Mouse (Mus musculus) stomach, postnatal 0 days (tissue): Measurements from ENCODE around the gene Srprb. TPM values are rescaled to one million over a fixed set of nuclear protein-coding genes. Genes with fewer than 3 reads are reported as not detected.
A peak's percentile ranks its signal among the peaks of the same experiment; 100 is the strongest.

Source experiments
- ATAC-seq: fragments of 200-750 bp; cut with Nextera tagmentation; 2 replicates; pipeline ENCODE4 v1.8.0; 2017; ENCODE audit not compliant: low FRiP score, low TSS enrichment
- DNase-seq: peaks from one replicate; pipeline ENCODE4 v3.0.0-alpha.2; 2016; ENCODE audit warnings: low spot score
- H3K27ac ChIP-seq: fragments of 300-500 bp; sonication (generic); replicated peaks from 2 replicates; pipeline ENCODE4 v1.5.1; 2014; ENCODE audit warnings: mild to moderate bottlenecking, control low read depth
- H3K27me3 ChIP-seq: fragments of 300-500 bp; sonication (generic); 2 replicates; pipeline ENCODE4 v1.6.1; 2014; ENCODE audit warnings: low read length; ENCODE audit not compliant: control insufficient read depth, insufficient read depth
- H3K36me3 ChIP-seq: fragments of 300-500 bp; sonication (generic); 2 replicates; pipeline ENCODE4 v1.6.1; 2014; ENCODE audit warnings: low read length, mixed read lengths; ENCODE audit not compliant: control insufficient read depth, insufficient read depth
- H3K4me1 ChIP-seq: fragments of 300-500 bp; sonication (generic); replicated peaks from 2 replicates; pipeline ENCODE4 v1.6.1; 2014; ENCODE audit warnings: antibody characterized with exemption; ENCODE audit not compliant: control insufficient read depth, insufficient read depth
- H3K4me2 ChIP-seq: fragments of 300-500 bp; sonication (generic); replicated peaks from 2 replicates; pipeline ENCODE4 v1.6.1; 2014; ENCODE audit warnings: low read depth, mild to moderate bottlenecking, control low read depth, moderate library complexity
- H3K4me3 ChIP-seq: fragments of 300-500 bp; sonication (generic); 2 replicates; pipeline ENCODE4 v1.5.1; 2014; ENCODE audit warnings: low read depth, low read length, control low read depth
- H3K9ac ChIP-seq: fragments of 300-500 bp; sonication (generic); 2 replicates; pipeline ENCODE4 v1.6.1; 2014; ENCODE audit warnings: mild to moderate bottlenecking, low read length, control low read depth, mixed read lengths
- H3K9me3 ChIP-seq: fragments of 300-500 bp; sonication (generic); 2 replicates; pipeline ENCODE4 v1.6.1; 2016; ENCODE audit warnings: low read length; ENCODE audit not compliant: control insufficient read depth
- CTCF ChIP-seq: IDR thresholded peaks from 2 replicates; pipeline ENCODE4 v1.5.1; 2016; ENCODE audit warnings: antibody characterized with exemption, low read depth, mild to moderate bottlenecking, moderate library complexity
- EP300 ChIP-seq: optimal IDR thresholded peaks from 2 replicates; pipeline ENCODE3; 2016; ENCODE audit warnings: antibody characterized with exemption
- WGBS: fragments of 180-500 bp; shearing (Covaris S2); extraction: QIAGEN DNeasy Blood & Tissue Kit; methylation state at CpG from one replicate; pipeline ENCODE4 v1.1.7; 2014; 5-methylcytosine and 5-hydroxymethylcytosine counted together
- polyA plus RNA-seq: library from polyadenylated mRNA; unstranded; fragments of >200 nt; fragmentation: Nextera tagmentation; extraction: Ambion mirVana; gene quantifications from 2 replicates; pipeline ENCODE4 v1.2.1, GENCODE M21; 2015

Gene Srprb
- polyA plus RNA-seq, 1 experiment from 2014 or later, result 33.7 TPM

DNA sequence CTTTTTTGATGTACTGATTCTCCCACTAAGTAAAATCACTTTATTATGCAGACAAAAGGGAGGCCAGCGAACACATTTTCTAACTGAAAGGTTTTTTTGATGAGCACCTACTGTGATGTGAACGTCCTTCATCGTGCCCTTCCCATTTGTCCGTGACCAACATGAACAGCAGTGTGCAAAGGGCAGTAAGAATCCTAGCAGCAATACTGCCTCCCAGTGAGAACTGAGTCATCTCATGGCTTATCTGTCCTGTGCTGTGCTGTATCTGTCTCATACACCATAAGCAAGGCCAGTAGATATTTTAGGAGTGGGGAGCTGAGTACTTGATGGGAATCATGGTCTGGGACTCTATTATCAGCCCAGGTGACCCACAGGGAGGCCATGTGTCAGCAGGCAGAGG is 13.5 kb downstream of the Srprb start:
- H3K4me1 ChIP-seq, result no peaks in the 10 kb centered on the region
- WGBS, result 94% methylated on average over 4 of the region's 4 CpGs
- H3K27ac ChIP-seq, result no peak overlapping the region
- no peaks in the 10 kb centered on the region for H3K27me3 ChIP-seq
- no peak for DNase-seq
- H3K36me3 ChIP-seq, result peaks cover 19% of the 10 kb centered on the region
- no peak overlapping the region for H3K4me2 ChIP-seq
- ATAC-seq, result no peak
- H3K9ac ChIP-seq, result no peak overlapping the region
- H3K9me3 ChIP-seq, result no peaks in the 10 kb centered on the region
- TF ChIP-seq CTCF (no peak), EP300 (no peak)
- H3K4me3 ChIP-seq, result no peak overlapping the region

- H3K27me3 ChIP-seq, result no peaks in the 10 kb centered on the region
- TF ChIP-seq CTCF (no peak), EP300 (no peak)
- WGBS, result 52% methylated on average over 9 of the region's 9 CpGs
- H3K4me3 ChIP-seq, result no peak overlapping the region
- no peak overlapping the region for H3K27ac ChIP-seq
- peaks cover 11% of the 10 kb centered on the region for H3K36me3 ChIP-seq
- no peak overlapping the region for H3K9ac ChIP-seq
- no peaks in the 10 kb centered on the region for H3K4me1 ChIP-seq
- no peaks in the 10 kb centered on the region for H3K9me3 ChIP-seq
- DNase-seq (no peak), ATAC-seq (no peak)
- no peak overlapping the region for H3K4me2 ChIP-seq
Observed at GRCm38 (mm10) chr9:103186747-103187146, 15.2 kb downstream of the Srprb start.

GRCm38 (mm10) chr9:103185946-103186345 is 16.0 kb downstream of the Srprb start:
- no peak overlapping the region for H3K4me3 ChIP-seq
- H3K9me3 ChIP-seq, result no peaks in the 10 kb centered on the region
- WGBS, result 83% methylated on average over 8 of the region's 8 CpGs
- DNase-seq (no peak), ATAC-seq (no peak)
- H3K36me3 ChIP-seq, result peaks cover 9% of the 10 kb centered on the region
- no peaks in the 10 kb centered on the region for H3K27me3 ChIP-seq
- H3K27ac ChIP-seq, result no peak overlapping the region
- TF ChIP-seq CTCF (no peak), EP300 (no peak)
- H3K9ac ChIP-seq, result no peak overlapping the region
- H3K4me1 ChIP-seq, result peaks cover under 1% of the 10 kb centered on the region; the same call in 1 of the 2 replicates
- H3K4me2 ChIP-seq, result no peak overlapping the region

DNA sequence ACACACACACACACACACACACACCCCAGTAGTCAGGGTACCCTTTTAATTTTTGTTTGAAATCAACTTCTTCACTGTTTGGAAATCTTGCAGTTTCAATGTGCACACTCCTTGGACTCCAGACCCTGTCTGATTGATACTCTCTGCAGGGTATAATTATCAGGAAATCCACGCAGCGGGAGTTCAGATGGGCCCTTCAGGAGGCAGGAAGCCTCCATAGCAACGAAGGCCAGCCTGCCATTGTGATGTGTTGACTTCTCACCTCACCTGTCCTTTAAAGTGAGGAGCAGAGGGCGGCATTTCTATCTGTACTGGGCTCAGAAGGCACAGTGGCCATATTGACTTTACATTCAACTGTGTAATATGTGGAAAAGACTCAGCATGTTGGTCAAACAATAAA is 17.1 kb downstream of the Srprb start:
- Histone ChIP-seq H3K9me3 (no peaks in the 10 kb centered on the region), H3K4me1 (peaks cover 6% of the 10 kb centered on the region), H3K4me3 (no peak overlapping the region), H3K4me2 (no peak overlapping the region), H3K27me3 (no peaks in the 10 kb centered on the region), H3K9ac (no peak overlapping the region), H3K36me3 (peaks cover 6% of the 10 kb centered on the region), H3K27ac (no peak overlapping the region)
- 59% methylated on average over 4 of the region's 4 CpGs for WGBS
- DNase-seq (no peak), ATAC-seq (no peak)
- TF ChIP-seq CTCF, result no peak
- TF ChIP-seq EP300, result no peak

GRCm38 (mm10) chr9:103181886-103182285 is 20.1 kb downstream of the Srprb start:
- Histone ChIP-seq H3K4me1 (peaks cover 6% of the 10 kb centered on the region), H3K9ac (no peak overlapping the region), H3K4me2 (no peak overlapping the region), H3K36me3 (no peaks in the 10 kb centered on the region), H3K4me3 (no peak overlapping the region), H3K27ac (no peak overlapping the region), H3K27me3 (no peaks in the 10 kb centered on the region), H3K9me3 (no peaks in the 10 kb centered on the region)
- DNase-seq, result no peak
- TF ChIP-seq CTCF (no peak), EP300 (no peak)
- ATAC-seq, result no peak
- WGBS, result 87% methylated on average over 8 of the region's 8 CpGs

DNA sequence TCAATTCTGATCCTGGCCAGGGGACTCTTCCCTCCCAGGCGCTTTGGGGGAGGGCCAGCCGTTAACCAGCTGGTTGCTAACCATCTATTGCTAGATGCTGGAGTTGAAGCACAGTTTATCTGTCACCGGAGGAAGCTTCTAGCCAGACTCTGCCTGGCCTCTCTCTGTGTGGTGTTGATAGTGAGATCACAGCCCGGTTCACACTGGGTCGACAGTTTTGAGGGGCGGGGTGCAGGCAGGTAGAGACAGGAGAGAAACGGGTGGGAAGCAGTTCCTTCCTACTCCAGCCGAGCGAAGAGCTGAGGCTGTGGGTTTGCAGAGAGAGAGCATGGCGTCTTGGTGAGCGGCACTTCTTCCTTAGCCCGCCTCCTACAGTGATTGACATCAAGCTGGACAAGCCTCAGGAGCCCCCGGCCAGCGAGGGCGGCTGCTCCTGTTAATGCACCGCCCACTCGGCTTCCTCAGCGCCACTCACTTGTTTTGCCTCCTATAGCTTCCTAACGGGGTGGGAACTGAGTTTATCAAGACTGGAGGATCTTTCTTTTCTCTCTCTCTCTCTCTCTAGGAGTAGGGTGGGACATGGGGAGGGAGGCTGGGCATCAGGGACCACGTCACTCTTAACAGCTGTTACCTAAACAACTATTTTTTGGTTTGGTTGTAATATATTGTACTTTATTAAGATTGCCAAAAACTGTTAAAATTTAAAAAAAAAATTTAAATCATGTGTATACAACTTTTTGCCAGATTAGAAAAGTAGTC is 21.0 kb downstream of the Srprb start:
- Histone ChIP-seq H3K9me3 (no peaks in the 10 kb centered on the region), H3K4me2 (peak overlapping the region; percentile 68), H3K27me3 (no peaks in the 10 kb centered on the region), H3K4me3 (peak overlapping the region; percentile 37), H3K36me3 (no peaks in the 10 kb centered on the region), H3K9ac (peak overlapping the region; percentile 52), H3K4me1 (peaks cover 6% of the 10 kb centered on the region), H3K27ac (peak overlapping the region; percentile 67)
- ATAC-seq, result peak; percentile 77; the same call in 1 of the 2 replicates
- 2% methylated on average over 20 of the region's 20 CpGs for WGBS
- peak; percentile 74 for DNase-seq
- TF ChIP-seq CTCF, result no peak
- no peak for TF ChIP-seq EP300
